Mouse (Mus musculus) ES-E14 (cell line): Measurements from ENCODE around the gene Prickle2.

Source experiments
- CHD2 ChIP-seq: IDR thresholded peaks from 2 replicates; pipeline ENCODE4 v1.6.1; 2014; ENCODE audit warnings: mild to moderate bottlenecking, low read depth, low read length, inconsistent platforms
- HCFC1 ChIP-seq: IDR thresholded peaks from 2 replicates; pipeline ENCODE4 v1.6.1; 2012; ENCODE audit warnings: low read length, inconsistent platforms, borderline replicate concordance; ENCODE audit not compliant: insufficient read depth
- ZC3H11A ChIP-seq: IDR thresholded peaks from 2 replicates; pipeline ENCODE4 v1.6.1; 2012; ENCODE audit warnings: low read depth, mild to moderate bottlenecking, inconsistent platforms, low read length, borderline replicate concordance
- ZNF384 ChIP-seq: IDR thresholded peaks from 2 replicates; pipeline ENCODE4 v1.6.1; 2012; ENCODE audit warnings: low read depth, low read length, inconsistent platforms

DNA sequence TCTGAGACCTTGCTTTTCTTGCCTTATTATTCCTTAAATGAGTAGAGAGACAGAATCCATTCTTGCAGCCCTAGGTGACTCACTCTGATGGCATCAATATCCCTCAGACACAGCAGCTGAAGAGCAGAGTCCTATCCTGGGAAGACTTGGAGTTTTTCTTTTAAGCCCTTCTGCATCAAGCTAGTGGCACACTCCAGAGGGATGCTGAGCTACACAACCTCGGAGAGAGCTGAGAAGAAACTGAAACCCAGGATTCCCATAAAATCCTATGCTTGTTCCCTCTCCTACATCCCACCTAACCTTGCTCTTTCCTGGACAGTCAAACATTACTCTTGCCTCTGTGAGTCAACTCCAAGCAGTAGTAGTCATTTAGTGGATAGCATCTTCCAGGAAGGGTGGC, 256.0 kb downstream of the Prickle2 start:
- TF ChIP-seq ZC3H11A (no peak), HCFC1 (no peak), CHD2 (no peak), ZNF384 (no peak)
